In the genomic region with DNA sequence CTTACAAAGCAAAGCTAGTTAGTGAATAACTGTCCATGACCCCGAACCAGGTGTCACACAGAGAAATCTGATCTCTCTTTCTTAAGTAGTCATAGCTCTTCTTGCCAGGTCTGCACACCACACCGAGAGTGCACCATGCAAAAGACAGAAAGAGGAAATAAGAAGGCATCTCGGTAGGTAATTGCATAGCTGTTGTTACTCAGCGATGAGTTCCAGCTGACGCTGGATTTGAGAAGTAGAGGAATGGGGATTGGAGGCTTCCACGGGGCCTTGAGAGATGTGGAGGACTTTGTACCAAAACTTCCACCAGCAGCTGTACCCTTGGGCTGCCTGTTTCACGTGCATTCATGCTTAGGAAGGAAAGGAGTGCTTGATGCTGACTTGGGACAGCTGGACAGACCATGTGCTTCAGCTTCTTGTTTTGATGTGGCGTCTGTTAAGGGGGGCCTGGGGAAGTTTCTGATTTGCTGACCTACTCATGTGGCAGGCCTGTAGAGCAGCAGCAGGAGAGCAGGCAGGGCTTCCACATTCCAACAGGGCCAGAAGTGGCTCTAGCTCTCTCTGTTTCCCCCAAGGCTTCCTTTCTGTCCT, we compare ENCODE assay signal across 9 mouse cellular contexts.
A peak's percentile ranks its signal among the peaks of the same experiment; 100 is the strongest.
DNase-seq lines count a peak whose midpoint lies in the region; ATAC-seq and TF ChIP-seq lines count a peak whose summit lies in the region.
"Had no signal": no experiment of that assay in that cellular context is flagged by ENCODE, and none has a peak within 500 bp of the region (broad histone marks: within the 10 kb centered on the region; RNA-seq: fewer than 3 reads in every experiment).

No protein-coding gene starts in this region.

- 44% methylated on average over 8 of the region's 8 CpGs for WGBS in hindbrain, embryonic 11.5 days
- WGBS in limb, embryonic 14.5 days = 7% methylated on average over 8 of the region's 8 CpGs
- 38% methylated on average over 8 of the region's 8 CpGs for WGBS in neural tube, embryonic 11.5 days

- no peak for TF ChIP-seq POLR2A in limb, embryonic 14.5 days (IDR thresholded peaks at IDR 0.05; ENCODE audit: borderline replicate concordance, extremely low read depth, insufficient read depth, insufficient read length)

- peaks cover 6% of the 10 kb centered on the region for H3K4me1 ChIP-seq in hindbrain, embryonic 11.5 days (replicated peaks; ENCODE audit: control insufficient read depth, insufficient read depth, low read length)
- peaks cover 10% of the 10 kb centered on the region for H3K4me1 ChIP-seq in limb, embryonic 14.5 days (ENCODE audit: control insufficient read depth, insufficient read depth, low read length)
- peaks cover 15% of the 10 kb centered on the region for H3K4me1 ChIP-seq in neural tube, embryonic 11.5 days (ENCODE audit: control insufficient read depth, insufficient read depth, low read length)
- H3K4me1 ChIP-seq: megakaryocyte, embryonic 14.5 days had no signal

- H3K4me2 ChIP-seq in hindbrain, embryonic 11.5 days (replicated peaks; ENCODE audit: low read depth, low read length) = no peak overlapping the region
- peak overlapping the region; percentile 29 for H3K4me2 ChIP-seq in limb, embryonic 14.5 days (replicated peaks; ENCODE audit: low read depth, low read length, severe bottlenecking)
- peak overlapping the region; percentile 16; the same call in 1 of the 2 replicates for H3K4me2 ChIP-seq in neural tube, embryonic 11.5 days (ENCODE audit: low read depth)

- no peaks in the 10 kb centered on the region for H3K36me3 ChIP-seq in hindbrain, embryonic 11.5 days (ENCODE audit: control insufficient read depth, insufficient read depth, low read length)
- H3K36me3 ChIP-seq in limb, embryonic 14.5 days (ENCODE audit: control insufficient read depth, insufficient read depth, low read length) = no peaks in the 10 kb centered on the region
- no peaks in the 10 kb centered on the region for H3K36me3 ChIP-seq in neural tube, embryonic 11.5 days (ENCODE audit: control insufficient read depth, insufficient read depth, low read length)

- no peak overlapping the region for H3K9ac ChIP-seq in hindbrain, embryonic 11.5 days (ENCODE audit: low read depth, low read length)
- peak overlapping the region; percentile 21; the same call in 1 of the 2 replicates for H3K9ac ChIP-seq in limb, embryonic 14.5 days (ENCODE audit: low read depth, low read length, severe bottlenecking)
- no peak overlapping the region for H3K9ac ChIP-seq in neural tube, embryonic 11.5 days (ENCODE audit: low read length)

- no peaks in the 10 kb centered on the region for H3K9me3 ChIP-seq in hindbrain, embryonic 11.5 days (ENCODE audit: control insufficient read depth, low read length)
- H3K9me3 ChIP-seq in limb, embryonic 14.5 days (ENCODE audit: control insufficient read depth, low read length) = no peaks in the 10 kb centered on the region
- no peaks in the 10 kb centered on the region for H3K9me3 ChIP-seq in neural tube, embryonic 11.5 days (ENCODE audit: control insufficient read depth, low read length)
- H3K9me3 ChIP-seq: megakaryocyte, embryonic 14.5 days had no signal

- H3K27ac ChIP-seq in gastrocnemius, adult 2 months = peak overlapping the region; percentile 87
- H3K27ac ChIP-seq in hindbrain, embryonic 11.5 days (ENCODE audit: low read depth, low read length) = no peak overlapping the region
- peak overlapping the region; percentile 39 for H3K27ac ChIP-seq in limb, embryonic 14.5 days (replicated peaks; ENCODE audit: low read depth, low read length)
- 0 out of 2 replicates have a peak overlapping the region, but pooled peaks have one; percentile 34 for H3K27ac ChIP-seq in neural tube, embryonic 11.5 days (ENCODE audit: low read depth, low read length)

- intact Hi-C loops in gastrocnemius, adult 2 months (cut with DNase I) = no loop called here

- DNase-seq in adrenal gland, postnatal 36 days = peak; percentile 9 to 21
- no peak for DNase-seq in adrenal gland, postnatal 25 days
- DNase-seq in gastrocnemius, adult 2 months = peak; percentile 72
- DNase-seq in hindbrain, embryonic 11.5 days (ENCODE audit: low spot score) = peak; percentile 47
- DNase-seq in limb, embryonic 14.5 days (ENCODE audit: low spot score) = peak; percentile 56
- DNase-seq in neural tube, embryonic 11.5 days (ENCODE audit: low spot score) = peak; percentile 51
- no peak for DNase-seq in B cell, adult 2 months
- no peak for DNase-seq in urinary bladder, adult 18-20 months (ENCODE audit: low spot score in 2 of 2)

- TF ChIP-seq CTCF in gastrocnemius, adult 2 months (IDR thresholded peaks at IDR 0.05) = no peak

- ATAC-seq in hindbrain, embryonic 11.5 days (ENCODE audit: low FRiP score) = peak; percentile 33; the same call in 1 of the 2 replicates
- ATAC-seq in limb, embryonic 14.5 days (ENCODE audit: low FRiP score, low read depth) = peak; percentile 91
- ATAC-seq in neural tube, embryonic 11.5 days (ENCODE audit: insufficient read depth, low FRiP score, low TSS enrichment) = no peak

- H3K4me3 ChIP-seq in gastrocnemius, adult 2 months = peak overlapping the region; percentile 49
- H3K4me3 ChIP-seq in hindbrain, embryonic 11.5 days (ENCODE audit: low read depth, low read length) = no peak overlapping the region
- H3K4me3 ChIP-seq in limb, embryonic 14.5 days (replicated peaks; ENCODE audit: low read length) = no peak overlapping the region
- no peak overlapping the region for H3K4me3 ChIP-seq in neural tube, embryonic 11.5 days (ENCODE audit: low read depth, low read length)
- H3K4me3 ChIP-seq: megakaryocyte, embryonic 14.5 days had no signal

- H3K27me3 ChIP-seq in hindbrain, embryonic 11.5 days (ENCODE audit: control insufficient read depth, insufficient read depth, low read length) = no peaks in the 10 kb centered on the region
- no peaks in the 10 kb centered on the region for H3K27me3 ChIP-seq in limb, embryonic 14.5 days (ENCODE audit: control insufficient read depth, insufficient read depth, low read length)
- no peaks in the 10 kb centered on the region for H3K27me3 ChIP-seq in neural tube, embryonic 11.5 days (ENCODE audit: control insufficient read depth, insufficient read depth, low read length)
- H3K27me3 ChIP-seq: megakaryocyte, embryonic 14.5 days had no signal

Comparison
In these comparisons a context has a peak if more than half of its experiments do, and no peak if none do; other contexts are left out.
1. DNase-seq: peak in adrenal gland, postnatal 36 days (2 of 2), gastrocnemius, adult 2 months (single experiment), hindbrain, embryonic 11.5 days (single experiment), limb, embryonic 14.5 days (single experiment) and neural tube, embryonic 11.5 days (single experiment); none in adrenal gland, postnatal 25 days (single experiment), B cell, adult 2 months (0 of 2) and urinary bladder, adult 18-20 months (0 of 2).